Mouse (Mus musculus): ENCODE measurements around the gene Olfr406. TPM values are rescaled to one million over a fixed set of nuclear protein-coding genes. Genes with fewer than 3 reads are reported as not detected.

The Olfr406 gene
- total RNA-seq (2021): not detected
- long read RNA-seq: 0 reads

GRCm38 (mm10) chr11:74259508-74259907 is at the start of gene Olfr406:
TSS of gene Olfr406 (plus strand) at chr11:74259808.
- DNase-seq (ENCODE audit: low spot score in 2 of 2): no peak

- DNase-seq (ENCODE audit: low spot score in 2 of 2): no peak
Observed at GRCm38 (mm10) chr11:74211279-74211678, 48.3 kb upstream of the Olfr406 start, which contains the start of gene Olfr43. TSS of gene Olfr43 (minus strand) at chr11:74211379.

GRCm38 (mm10) chr11:74241201-74241600 is 18.4 kb upstream of the Olfr406 start:
- no peak for DNase-seq (ENCODE audit: low spot score in 2 of 2)

- DNase-seq (ENCODE audit: low spot score in 2 of 2): no peak
Observed at GRCm38 (mm10) chr11:74283436-74283835, 23.8 kb downstream of the Olfr406 start, which contains the start of gene Olfr59. TSS of gene Olfr59 (plus strand) at chr11:74283736.

GRCm38 (mm10) chr11:74287256-74287655 is 27.6 kb downstream of the Olfr406 start:
- DNase-seq (ENCODE audit: low spot score in 2 of 2): no peak

Other genes starting within 250 kb of the Olfr406 start
- gene Olfr139, start 203.3 kb upstream of the Olfr406 start, total RNA-seq (2021): not detected
- gene Olfr399, start 203.2 kb upstream of the Olfr406 start, total RNA-seq (2021): not detected
- gene Zfp616, start 189.9 kb upstream of the Olfr406 start, total RNA-seq (2021): not detected
- not detected for gene Olfr401, start 146.1 kb upstream of the Olfr406 start, total RNA-seq (2021)
- gene Olfr402, start 106.3 kb upstream of the Olfr406 start, total RNA-seq (2021): not detected
- gene Olfr403, start 73.6 kb upstream of the Olfr406 start, total RNA-seq (2021): not detected
- not detected for gene Olfr43, start 48.4 kb upstream of the Olfr406 start, total RNA-seq (2021)
- not detected for gene Olfr59, start 23.9 kb downstream of the Olfr406 start, total RNA-seq (2021)
- gene Olfr410, start 78.2 kb downstream of the Olfr406 start, total RNA-seq (2021): not detected
- not detected for gene Olfr411, start 92.8 kb downstream of the Olfr406 start, total RNA-seq (2021)
- not detected for gene Olfr412, start 102.3 kb downstream of the Olfr406 start, total RNA-seq (2021)